Mouse (Mus musculus): Measurements from ENCODE around the gene Ntrk3. TPM values are rescaled to one million over a fixed set of nuclear protein-coding genes. Genes with fewer than 3 reads are reported as not detected.

Ntrk3 gene
- polyA plus RNA-seq, 1 experiment from 2014 or later = 0.89 TPM

DNA sequence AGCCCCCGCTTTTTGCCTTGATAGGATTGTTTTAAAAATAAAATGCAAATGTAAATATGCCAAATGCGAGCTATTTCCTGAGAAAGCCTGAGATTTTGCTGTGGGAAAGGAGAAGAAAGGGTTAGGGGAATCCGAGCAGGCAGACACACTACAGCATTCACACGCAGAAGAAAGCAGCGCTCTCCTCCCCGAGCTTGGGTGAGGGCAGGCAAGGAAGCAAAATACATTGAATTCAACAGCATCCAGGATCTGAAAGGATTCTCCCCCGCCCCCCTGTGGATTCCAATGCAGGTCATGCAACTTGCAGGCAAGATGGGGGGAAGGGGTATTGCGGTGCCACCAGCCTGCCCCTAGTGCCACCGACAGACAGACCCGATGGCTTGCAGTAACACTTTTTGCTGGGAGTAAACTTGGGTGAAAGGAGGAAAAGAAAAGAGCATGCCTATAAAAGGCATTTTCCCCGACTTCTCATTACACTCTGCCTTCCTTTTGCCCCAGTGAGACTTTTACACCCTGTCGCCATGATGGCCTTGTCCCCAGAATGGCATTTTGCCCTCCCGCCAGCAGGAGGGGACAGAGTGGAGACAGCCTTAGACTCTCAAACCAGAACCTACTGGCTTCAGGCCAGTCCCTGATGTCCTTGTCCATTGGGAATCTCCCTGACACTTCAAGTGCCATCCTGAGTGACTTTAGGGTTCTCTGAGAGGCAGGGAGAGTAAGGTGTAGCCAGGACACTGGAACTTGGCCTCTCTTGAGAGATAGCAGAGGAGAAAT is 158.2 kb downstream of the Ntrk3 start:
- peaks cover 9% of the 10 kb centered on the region for H3K4me1 ChIP-seq (replicated peaks; ENCODE audit: control insufficient read depth, insufficient read depth, low read length)
- WGBS = 3% methylated on average over 13 of the region's 13 CpGs
- H3K4me3 ChIP-seq (ENCODE audit: low read length) = no peak overlapping the region; the same call in 1 of the 2 replicates
- no peak overlapping the region for H3K9ac ChIP-seq (ENCODE audit: low read length)
- no peaks in the 10 kb centered on the region for H3K9me3 ChIP-seq (ENCODE audit: control insufficient read depth, low read length)
- no peaks in the 10 kb centered on the region for H3K36me3 ChIP-seq (ENCODE audit: control insufficient read depth, insufficient read depth, low read length)
- no peak overlapping the region for H3K4me2 ChIP-seq (ENCODE audit: low read depth, low read length)
- ATAC-seq (ENCODE audit: low read depth) = no peak
- peaks cover 80% of the 10 kb centered on the region for H3K27me3 ChIP-seq (ENCODE audit: control insufficient read depth, insufficient read depth, low read depth, low read length)
- H3K27ac ChIP-seq (ENCODE audit: low read length) = no peak overlapping the region

DNA sequence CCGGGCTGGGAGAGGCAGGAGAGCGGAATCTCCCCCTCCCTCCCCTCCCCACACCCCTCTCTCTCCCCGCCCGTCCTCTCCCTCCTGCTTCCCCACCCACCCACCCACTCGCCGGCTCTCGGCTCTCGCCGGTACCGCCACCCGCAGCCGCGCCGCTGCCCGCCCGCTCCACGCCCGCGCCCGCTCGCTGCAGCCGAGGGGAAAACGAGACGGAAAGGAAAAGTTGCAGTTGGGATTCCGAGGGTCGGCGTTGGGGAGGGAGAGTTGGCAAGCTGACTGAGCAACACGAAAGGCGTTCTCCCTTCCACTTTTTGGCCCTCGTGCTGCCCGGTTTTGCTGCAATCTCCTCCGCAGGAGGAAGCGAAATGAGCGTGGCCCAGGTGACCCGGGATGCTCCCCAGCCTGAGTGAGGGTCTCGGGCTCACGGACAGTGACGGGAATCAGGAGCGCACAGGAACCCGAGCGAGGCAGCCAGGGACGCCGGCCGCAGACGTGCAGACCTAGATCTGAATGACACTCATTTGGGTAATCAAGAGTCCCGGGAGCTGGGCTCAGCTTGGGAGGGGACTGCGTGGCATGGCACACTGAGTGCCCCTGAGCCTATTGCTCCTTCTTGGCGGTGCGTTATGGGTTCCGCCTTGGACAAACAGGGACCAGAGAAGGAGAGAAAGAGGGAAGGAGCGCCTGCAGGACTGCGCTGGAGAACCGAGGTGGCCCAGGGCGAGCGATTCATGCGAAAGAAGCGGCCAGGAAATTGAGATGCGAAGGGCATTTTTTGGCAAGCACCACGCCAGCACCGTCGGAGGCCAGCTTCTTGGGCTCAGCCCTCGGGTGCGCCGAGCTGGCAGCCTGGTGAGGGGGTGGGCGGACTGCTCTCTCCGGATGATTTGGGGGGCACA is 159.1 kb downstream of the Ntrk3 start:
- Histone ChIP-seq H3K9me3 (ENCODE audit: control insufficient read depth, low read length) (no peaks in the 10 kb centered on the region), H3K27me3 (ENCODE audit: control insufficient read depth, insufficient read depth, low read depth, low read length) (peaks cover 80% of the 10 kb centered on the region), H3K27ac (ENCODE audit: low read length) (no peak overlapping the region), H3K4me2 (ENCODE audit: low read depth, low read length) (peak overlapping the region; percentile 72), H3K36me3 (ENCODE audit: control insufficient read depth, insufficient read depth, low read length) (no peaks in the 10 kb centered on the region), H3K4me1 (replicated peaks; ENCODE audit: control insufficient read depth, insufficient read depth, low read length) (peaks cover 9% of the 10 kb centered on the region), H3K4me3 (ENCODE audit: low read length) (peak overlapping the region; percentile 51), H3K9ac (ENCODE audit: low read length) (peak overlapping the region; percentile 22; the same call in 1 of the 2 replicates)
- ATAC-seq (ENCODE audit: low read depth) = no peak
- under 1% methylated on average over 42 of the region's 66 CpGs for WGBS

DNA sequence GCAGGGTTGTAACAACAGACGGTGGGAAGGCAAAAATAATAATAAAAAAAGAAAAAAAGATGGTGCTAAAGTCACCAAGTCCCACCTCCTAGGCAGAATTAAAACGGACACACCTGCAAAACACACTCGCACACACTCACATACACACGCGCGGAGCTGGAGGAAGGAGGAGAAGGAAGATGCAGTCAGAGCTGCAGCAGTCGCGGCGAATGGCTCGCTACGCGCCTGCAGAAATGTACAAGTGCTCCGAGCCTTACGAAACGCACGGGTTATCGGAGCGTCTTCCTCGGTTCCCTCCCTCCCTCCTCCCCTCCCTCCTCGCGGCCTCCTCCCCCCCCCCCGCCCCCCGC is 159.7 kb downstream of the Ntrk3 start:
- Histone ChIP-seq H3K36me3 (ENCODE audit: control insufficient read depth, insufficient read depth, low read length) (no peaks in the 10 kb centered on the region), H3K27me3 (ENCODE audit: control insufficient read depth, insufficient read depth, low read depth, low read length) (peaks cover 79% of the 10 kb centered on the region), H3K27ac (ENCODE audit: low read length) (no peak overlapping the region), H3K4me3 (ENCODE audit: low read length) (peak overlapping the region; percentile 51), H3K9ac (ENCODE audit: low read length) (no peak overlapping the region), H3K4me1 (replicated peaks; ENCODE audit: control insufficient read depth, insufficient read depth, low read length) (peaks cover 9% of the 10 kb centered on the region), H3K9me3 (ENCODE audit: control insufficient read depth, low read length) (no peaks in the 10 kb centered on the region), H3K4me2 (ENCODE audit: low read depth, low read length) (peak overlapping the region; percentile 72)
- WGBS = 0% methylated on average over 13 of the region's 23 CpGs
- 0 out of 2 replicates have a peak, but pooled peaks have one; percentile 21 for ATAC-seq (ENCODE audit: low read depth)

DNA sequence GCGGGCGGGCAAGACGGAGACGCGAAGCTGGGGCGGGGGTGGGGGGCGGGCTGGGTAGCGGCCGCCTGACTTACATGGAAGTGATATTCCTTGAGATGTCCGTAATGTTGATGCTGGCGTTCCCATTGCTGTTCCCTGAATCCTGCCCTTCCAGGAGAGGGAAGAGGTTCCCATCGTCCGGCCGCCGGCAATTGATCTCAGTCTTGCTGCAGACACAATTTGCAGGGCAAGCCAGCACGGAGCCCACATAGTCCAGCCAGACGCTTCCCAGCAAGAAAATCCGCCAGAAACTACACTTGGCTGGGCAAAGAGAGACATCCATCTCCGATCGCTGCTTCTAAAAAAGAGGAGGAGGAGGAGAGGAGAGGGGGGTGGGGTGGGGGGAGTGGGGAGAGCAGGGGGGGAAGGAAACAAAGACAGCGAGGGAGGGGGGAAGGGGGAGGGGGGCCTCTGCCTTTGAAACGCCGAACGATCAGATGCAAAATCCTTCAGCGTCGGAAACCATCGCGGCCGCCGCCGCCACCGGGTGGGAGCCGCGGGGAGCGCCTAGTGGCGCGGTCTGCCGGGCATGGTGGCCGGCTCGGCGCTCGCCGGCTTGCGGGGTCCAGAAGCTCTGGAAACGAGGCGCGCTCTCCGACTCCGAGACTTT is 160.2 kb downstream of the Ntrk3 start:
- Histone ChIP-seq H3K27me3 (ENCODE audit: control insufficient read depth, insufficient read depth, low read depth, low read length) (peaks cover 74% of the 10 kb centered on the region), H3K4me2 (ENCODE audit: low read depth, low read length) (peak overlapping the region; percentile 72), H3K27ac (ENCODE audit: low read length) (no peak overlapping the region), H3K4me1 (replicated peaks; ENCODE audit: control insufficient read depth, insufficient read depth, low read length) (peaks cover 9% of the 10 kb centered on the region), H3K4me3 (ENCODE audit: low read length) (peak overlapping the region; percentile 51), H3K9ac (ENCODE audit: low read length) (peak overlapping the region; percentile 30; the same call in 1 of the 2 replicates), H3K9me3 (ENCODE audit: control insufficient read depth, low read length) (no peaks in the 10 kb centered on the region), H3K36me3 (ENCODE audit: control insufficient read depth, insufficient read depth, low read length) (no peaks in the 10 kb centered on the region)
- ATAC-seq (ENCODE audit: low read depth) = 0 out of 2 replicates have a peak, but pooled peaks have one; percentile 22
- under 1% methylated on average over 48 of the region's 49 CpGs for WGBS

DNA sequence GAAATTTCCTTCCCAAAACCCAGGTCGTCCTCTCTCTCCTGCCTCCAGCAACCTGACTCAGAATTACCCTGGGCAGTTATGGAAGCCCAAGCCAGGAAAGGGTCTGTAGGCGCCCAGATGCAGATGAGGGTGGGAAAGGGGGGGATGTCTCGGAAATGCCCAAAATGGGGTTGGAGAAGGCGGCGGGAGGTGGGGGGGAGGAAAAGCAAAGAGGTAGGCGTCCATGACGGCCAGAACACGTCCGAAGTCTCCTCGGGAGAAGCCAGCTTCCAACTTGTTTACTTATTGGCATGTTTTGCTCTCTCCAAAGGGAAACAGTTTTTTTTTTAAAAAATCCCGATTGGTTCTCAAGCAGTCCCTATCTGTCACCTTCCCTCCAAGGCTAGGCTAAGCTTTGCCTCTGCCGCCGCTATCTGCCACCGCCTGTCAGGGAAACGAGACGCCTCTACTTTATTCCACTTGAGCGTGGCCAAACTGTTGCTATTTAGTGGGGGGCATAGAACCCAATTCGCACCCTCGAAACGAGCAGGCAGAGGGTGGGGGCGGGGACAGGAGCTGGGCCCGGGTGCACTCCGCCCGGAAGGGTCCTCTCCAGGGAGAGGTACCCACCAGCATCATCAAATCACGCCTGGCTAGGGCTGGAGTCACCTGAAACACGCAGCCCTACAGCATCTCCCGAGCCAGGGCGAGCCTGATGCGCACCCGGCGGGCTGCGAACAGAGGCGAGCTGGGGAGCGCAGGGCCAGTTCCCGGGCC is 160.9 kb downstream of the Ntrk3 start:
- H3K4me3 ChIP-seq (ENCODE audit: low read length) = peak overlapping the region; percentile 51
- peaks cover 67% of the 10 kb centered on the region for H3K27me3 ChIP-seq (ENCODE audit: control insufficient read depth, insufficient read depth, low read depth, low read length)
- peak; percentile 75 for ATAC-seq (ENCODE audit: low read depth)
- H3K36me3 ChIP-seq (ENCODE audit: control insufficient read depth, insufficient read depth, low read length) = no peaks in the 10 kb centered on the region
- peaks cover 9% of the 10 kb centered on the region for H3K4me1 ChIP-seq (replicated peaks; ENCODE audit: control insufficient read depth, insufficient read depth, low read length)
- 2% methylated on average over 35 of the region's 35 CpGs for WGBS
- peak overlapping the region; percentile 72 for H3K4me2 ChIP-seq (ENCODE audit: low read depth, low read length)
- H3K9me3 ChIP-seq (ENCODE audit: control insufficient read depth, low read length) = no peaks in the 10 kb centered on the region
- no peak overlapping the region for H3K9ac ChIP-seq (ENCODE audit: low read length)
- no peak overlapping the region for H3K27ac ChIP-seq (ENCODE audit: low read length)

DNA sequence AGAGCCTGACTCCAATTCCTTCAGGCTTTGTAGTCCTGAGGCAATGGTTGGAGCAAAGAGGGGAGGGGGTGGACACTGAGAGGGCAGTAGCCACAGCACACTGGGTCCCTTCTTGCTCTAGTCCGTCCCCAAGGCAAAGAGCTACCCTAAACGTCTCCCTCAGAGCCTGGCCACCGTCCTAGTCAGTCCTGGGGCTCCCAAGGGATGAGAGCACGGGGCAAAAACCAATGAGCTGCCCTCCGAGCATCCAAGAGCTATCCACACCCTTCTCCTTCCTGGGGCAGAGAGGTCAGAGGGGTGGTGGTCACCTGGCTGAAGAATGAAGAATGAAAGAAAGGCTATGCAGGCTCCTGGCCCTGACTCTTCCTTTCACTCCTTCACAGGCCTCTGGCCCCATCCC is 161.6 kb downstream of the Ntrk3 start:
- WGBS = 21% methylated on average over 5 of the region's 5 CpGs
- H3K27ac ChIP-seq (ENCODE audit: low read length) = no peak overlapping the region
- peaks cover 60% of the 10 kb centered on the region for H3K27me3 ChIP-seq (ENCODE audit: control insufficient read depth, insufficient read depth, low read depth, low read length)
- peaks cover 9% of the 10 kb centered on the region for H3K4me1 ChIP-seq (replicated peaks; ENCODE audit: control insufficient read depth, insufficient read depth, low read length)
- no peak for ATAC-seq (ENCODE audit: low read depth)
- H3K9ac ChIP-seq (ENCODE audit: low read length) = no peak overlapping the region
- no peaks in the 10 kb centered on the region for H3K9me3 ChIP-seq (ENCODE audit: control insufficient read depth, low read length)
- peak overlapping the region; percentile 51 for H3K4me3 ChIP-seq (ENCODE audit: low read length)
- no peaks in the 10 kb centered on the region for H3K36me3 ChIP-seq (ENCODE audit: control insufficient read depth, insufficient read depth, low read length)
- no peak overlapping the region for H3K4me2 ChIP-seq (ENCODE audit: low read depth, low read length)

DNA sequence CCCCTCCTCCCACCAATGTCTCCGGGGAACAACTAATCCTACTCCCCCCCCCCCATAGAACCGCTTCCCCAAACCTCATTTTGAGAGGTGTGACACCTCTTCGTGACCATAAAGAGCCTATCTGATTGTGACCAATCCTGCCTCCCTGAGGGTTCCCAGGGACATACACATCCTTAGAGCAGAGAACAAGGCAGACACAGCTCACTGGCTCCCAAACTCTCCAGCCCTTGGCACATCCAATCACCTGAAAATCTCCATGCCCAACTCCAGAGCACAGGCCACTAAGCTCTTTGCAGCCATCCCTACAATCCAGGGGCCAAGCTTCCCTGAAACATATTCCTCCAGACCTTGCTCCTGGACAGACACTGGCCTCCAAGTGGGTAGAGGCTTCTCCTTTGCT is 162.3 kb downstream of the Ntrk3 start:
- no peak overlapping the region for H3K27ac ChIP-seq (ENCODE audit: low read length)
- H3K4me1 ChIP-seq (replicated peaks; ENCODE audit: control insufficient read depth, insufficient read depth, low read length) = peaks cover 9% of the 10 kb centered on the region
- WGBS = 27% methylated on average over 3 of the region's 3 CpGs
- H3K9ac ChIP-seq (ENCODE audit: low read length) = no peak overlapping the region
- no peaks in the 10 kb centered on the region for H3K36me3 ChIP-seq (ENCODE audit: control insufficient read depth, insufficient read depth, low read length)
- H3K4me3 ChIP-seq (ENCODE audit: low read length) = no peak overlapping the region
- ATAC-seq (ENCODE audit: low read depth) = no peak
- peaks cover 55% of the 10 kb centered on the region for H3K27me3 ChIP-seq (ENCODE audit: control insufficient read depth, insufficient read depth, low read depth, low read length)
- no peak overlapping the region for H3K4me2 ChIP-seq (ENCODE audit: low read depth, low read length)
- no peaks in the 10 kb centered on the region for H3K9me3 ChIP-seq (ENCODE audit: control insufficient read depth, low read length)

DNA sequence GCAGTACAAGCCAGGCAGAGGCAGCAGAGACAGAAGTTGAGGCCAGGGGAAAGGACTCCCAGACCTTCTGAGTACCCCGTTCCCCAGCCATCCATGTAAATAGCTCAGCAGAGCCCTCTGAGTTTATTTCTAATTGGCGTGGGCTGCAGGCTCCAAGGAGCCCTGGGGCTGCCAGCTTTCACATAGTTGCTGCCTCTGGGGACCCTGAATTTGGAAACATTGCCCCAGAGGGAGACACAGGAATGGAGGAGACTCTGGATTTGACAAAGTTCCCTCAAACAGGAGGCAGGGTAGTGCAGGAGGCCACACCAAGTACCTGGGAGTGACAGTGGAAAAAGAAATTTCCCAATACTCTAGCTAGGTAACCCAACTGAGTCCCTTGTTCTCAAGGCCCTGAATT is 166.6 kb downstream of the Ntrk3 start:
- no peak overlapping the region for H3K4me3 ChIP-seq (ENCODE audit: low read length)
- H3K9me3 ChIP-seq (ENCODE audit: control insufficient read depth, low read length) = no peaks in the 10 kb centered on the region
- no peak overlapping the region for H3K9ac ChIP-seq (ENCODE audit: low read length)
- H3K36me3 ChIP-seq (ENCODE audit: control insufficient read depth, insufficient read depth, low read length) = no peaks in the 10 kb centered on the region
- WGBS = 71% methylated on average over 2 of the region's 2 CpGs
- no peak overlapping the region for H3K27ac ChIP-seq (ENCODE audit: low read length)
- ATAC-seq (ENCODE audit: low read depth) = no peak
- H3K4me2 ChIP-seq (ENCODE audit: low read depth, low read length) = no peak overlapping the region
- peaks cover 3% of the 10 kb centered on the region; the same call in 1 of the 2 replicates for H3K4me1 ChIP-seq (replicated peaks; ENCODE audit: control insufficient read depth, insufficient read depth, low read length)
- H3K27me3 ChIP-seq (ENCODE audit: control insufficient read depth, insufficient read depth, low read depth, low read length) = peaks cover 13% of the 10 kb centered on the region
